Mouse (Mus musculus) cerebellum, adult 9-10 months (tissue): ENCODE data around the gene Trmt10c.

ENCODE experiments used
- DNase-seq: peaks from one replicate; pipeline ENCODE4 v3.0.0; 2022

The Trmt10c gene

GRCm38 (mm10) chr16:56038090-56038489, 471 bp upstream of the Trmt10c start:
- DNase-seq: no peak

DNA sequence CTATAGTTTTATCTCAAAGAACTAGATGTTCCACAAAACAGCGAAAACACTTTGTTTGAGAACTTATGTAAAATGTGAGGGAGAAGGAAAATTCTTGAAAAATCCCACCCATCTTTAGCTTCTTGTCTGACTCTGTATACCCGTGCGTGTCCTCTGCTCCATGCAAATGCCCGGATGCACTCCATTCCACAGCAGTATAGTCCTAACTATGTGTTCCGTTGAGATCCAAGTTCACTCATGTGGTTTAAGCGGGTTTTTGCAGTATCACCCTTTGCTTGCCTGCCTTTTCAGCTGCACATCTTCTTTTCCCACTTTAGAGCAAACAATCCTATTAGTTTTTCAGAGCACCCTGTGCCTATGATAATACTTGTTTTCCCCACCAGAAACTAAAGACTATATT, 1.1 kb downstream of the Trmt10c start:
- DNase-seq: no peak

- no peak for DNase-seq
These were observed 3.1 kb downstream of the Trmt10c start for GRCm38 (mm10) chr16:56034566-56034965.

GRCm38 (mm10) chr16:56029661-56030082, 7.9 kb downstream of the Trmt10c start, which contains the start of gene Pcnp:
TSS of gene Pcnp (minus strand) at chr16:56029739.
- peak; percentile 97 for DNase-seq

DNA sequence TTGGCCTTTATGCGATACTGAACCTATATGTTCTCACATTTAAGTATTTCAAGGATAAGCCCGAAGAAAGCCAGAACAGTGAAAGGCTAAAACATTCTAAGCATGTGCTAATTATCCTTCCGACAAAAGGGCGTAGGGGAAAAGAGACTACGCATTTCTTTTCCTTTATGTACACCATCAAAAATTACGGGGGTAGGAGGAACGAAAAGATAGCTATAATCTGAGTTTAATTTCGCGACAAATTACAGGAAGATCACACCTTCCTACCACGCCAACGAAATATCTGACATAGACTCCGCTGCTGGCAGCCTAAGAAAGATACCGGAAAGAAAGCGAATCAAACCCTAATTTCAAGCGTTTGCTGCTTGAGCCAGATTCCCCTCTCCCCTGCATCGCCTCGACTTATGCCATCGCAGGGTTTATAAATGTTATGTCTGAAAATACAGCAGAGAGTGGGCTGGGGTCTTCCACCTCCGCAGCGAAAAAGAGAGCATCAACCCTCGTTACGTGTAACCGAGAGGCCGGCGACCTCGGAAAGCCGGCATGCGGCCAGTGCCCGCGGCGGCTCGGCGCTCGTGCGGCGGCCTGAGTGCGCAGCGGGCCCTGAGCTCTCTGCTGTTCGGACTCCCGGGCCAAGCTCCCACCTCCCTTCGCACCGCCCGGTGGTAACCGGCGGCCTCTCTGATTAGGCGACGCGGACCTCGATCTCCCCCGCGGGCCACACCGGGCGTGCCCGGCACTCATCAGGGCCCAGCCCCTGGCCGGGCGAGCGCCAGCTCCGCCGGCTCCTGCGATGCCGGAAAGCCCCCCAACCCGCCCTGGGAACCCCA, 8.7 kb downstream of the Trmt10c start:
- no peak for DNase-seq

GRCm38 (mm10) chr16:56027854-56028629, 9.6 kb downstream of the Trmt10c start:
- no peak for DNase-seq

- no peak for DNase-seq
These were observed 18.0 kb downstream of the Trmt10c start for GRCm38 (mm10) chr16:56019660-56020059.

DNA sequence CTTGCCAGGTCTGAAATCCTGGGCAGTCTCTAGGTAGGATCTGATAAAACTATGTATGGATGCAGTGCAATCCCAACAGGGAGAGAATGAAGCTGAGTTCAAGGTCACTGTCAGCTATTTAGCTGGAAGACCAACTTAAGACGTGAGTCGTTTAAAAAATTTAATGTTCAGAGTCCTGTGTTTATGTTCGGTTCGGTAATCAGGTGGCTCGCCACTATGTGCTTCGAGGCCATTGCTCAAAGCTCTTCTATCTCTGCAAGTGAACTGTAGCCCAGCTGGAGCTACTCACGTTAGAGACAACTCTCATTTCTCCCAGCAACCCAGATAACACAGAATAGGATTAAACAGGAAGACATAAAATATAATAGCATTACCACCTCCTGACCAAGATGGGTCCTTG, 23.5 kb downstream of the Trmt10c start:
- no peak for DNase-seq

DNA sequence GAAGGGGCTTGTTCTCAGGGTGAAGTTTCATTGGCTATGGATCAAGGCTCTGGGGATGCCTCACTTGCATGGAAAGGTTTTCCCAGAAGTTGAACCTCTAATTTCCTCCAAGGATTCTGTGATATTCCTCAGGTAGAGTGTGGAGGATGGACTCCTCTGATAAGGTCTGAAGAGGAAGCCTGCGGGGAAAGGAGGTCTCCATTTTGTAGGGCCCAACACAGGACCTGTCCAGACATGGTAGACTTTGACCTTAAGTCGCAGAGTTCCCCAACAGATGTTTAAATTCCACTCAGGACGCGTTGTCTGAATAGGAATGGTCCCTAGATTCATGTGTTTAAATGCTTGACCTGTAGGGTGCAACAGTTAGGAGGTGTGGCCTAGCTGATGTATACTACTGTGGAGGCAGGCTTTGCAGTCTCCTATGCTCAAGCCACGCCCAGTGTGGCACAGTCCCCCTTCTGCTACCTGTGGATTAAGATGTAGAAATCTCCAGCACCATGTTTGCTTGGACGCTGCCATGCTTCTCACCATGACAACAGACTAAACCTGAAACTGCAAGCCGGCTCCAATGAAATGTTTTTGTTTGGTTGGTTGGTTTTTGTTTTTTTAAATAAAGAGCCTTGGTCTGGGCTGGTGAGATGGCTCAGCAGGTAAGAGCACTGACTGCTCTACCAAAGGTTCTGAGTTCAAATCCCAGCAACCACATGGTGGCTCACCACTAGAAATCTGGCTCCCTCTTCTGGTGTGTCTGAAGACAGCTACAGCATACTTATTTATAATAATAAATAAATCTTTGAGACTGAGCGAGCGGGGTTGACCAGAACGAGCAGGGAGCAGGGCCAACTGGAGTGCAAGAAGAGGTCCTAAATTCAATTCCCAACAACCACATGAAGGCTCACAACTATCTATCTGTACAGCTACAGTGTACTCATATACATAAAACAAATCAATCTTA, 24.6 kb downstream of the Trmt10c start:
- DNase-seq: no peak

DNA sequence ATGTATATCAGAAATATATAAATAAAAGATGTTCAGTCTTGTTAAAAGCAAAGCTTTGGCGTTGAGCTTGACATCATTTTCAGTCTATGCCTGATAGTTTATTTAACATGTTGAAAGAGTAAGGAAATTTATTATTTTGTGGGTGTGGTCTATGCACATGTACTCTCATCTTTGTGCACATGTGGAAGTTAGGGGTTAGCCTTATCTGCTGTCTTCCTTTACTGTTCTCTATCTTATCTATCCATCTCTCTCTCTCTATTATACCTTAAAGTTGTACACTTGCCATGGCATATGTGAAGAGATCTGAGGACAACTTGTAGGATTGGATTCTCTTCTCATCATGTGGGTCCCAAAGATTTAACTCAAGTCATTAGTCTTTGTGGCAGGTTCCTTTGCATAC, 28.8 kb downstream of the Trmt10c start:
- no peak for DNase-seq

DNA sequence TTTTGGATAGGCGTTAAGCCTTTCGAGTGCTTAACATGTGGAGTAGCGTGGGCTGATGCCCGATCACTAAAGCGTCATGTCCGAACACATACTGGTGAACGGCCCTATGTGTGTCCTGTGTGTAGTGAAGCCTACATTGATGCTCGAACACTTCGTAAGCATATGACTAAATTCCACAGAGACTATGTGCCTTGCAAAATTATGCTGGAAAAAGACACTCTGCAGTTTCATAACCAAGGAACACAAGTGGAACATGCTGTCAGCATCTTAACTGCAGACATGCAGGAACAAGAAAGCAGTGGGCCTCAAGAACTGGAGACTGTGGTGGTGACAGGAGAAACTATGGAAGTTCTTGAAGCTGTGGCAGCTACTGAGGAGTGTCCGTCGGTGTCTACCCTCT, 30.8 kb downstream of the Trmt10c start:
- no peak for DNase-seq

DNA sequence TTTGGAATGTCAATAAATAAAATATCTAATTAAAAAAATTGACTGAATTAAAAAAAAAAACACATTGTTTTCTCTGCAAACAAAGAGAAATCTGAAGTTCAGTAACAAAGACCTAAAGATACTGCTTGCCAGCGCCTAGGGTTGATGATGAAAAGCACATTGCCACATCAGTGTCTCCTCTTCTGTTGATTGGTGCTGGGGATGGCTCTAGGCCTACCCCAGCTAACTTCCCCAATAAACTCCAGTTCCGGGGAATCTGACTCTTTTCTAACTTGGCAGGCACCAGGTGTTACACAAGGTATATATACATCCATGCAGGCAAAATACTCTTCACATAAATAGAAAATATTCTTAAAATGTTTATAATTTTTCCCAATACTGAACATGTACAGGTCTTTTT, 43.4 kb downstream of the Trmt10c start:
- no peak for DNase-seq

DNA sequence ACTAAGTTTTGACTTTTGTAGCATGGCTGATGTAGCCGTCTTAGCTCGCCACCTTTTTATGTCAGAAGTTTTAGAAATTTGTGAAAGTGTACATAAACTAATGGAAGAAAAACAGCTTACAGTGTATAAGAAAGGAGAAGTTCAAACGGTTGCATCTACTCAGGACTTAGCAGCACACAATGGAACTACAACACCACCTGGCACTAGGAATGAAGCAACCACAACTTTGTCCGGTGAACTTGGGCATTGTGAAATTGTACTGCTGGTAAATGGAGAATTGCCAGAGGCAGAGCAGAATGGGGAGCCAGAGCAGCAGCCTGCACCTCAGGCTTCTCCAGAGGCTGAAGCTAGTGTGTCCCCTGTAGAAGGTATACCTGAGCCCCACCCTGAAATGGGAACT, 47.3 kb downstream of the Trmt10c start:
- DNase-seq: no peak

GRCm38 (mm10) chr16:55986001-55986400, 51.6 kb downstream of the Trmt10c start:
- no peak for DNase-seq
